Mouse (Mus musculus) large intestine, adult 2 months (tissue): ENCODE results near the gene Kif3a. TPM values are rescaled to one million over a fixed set of nuclear protein-coding genes. Genes with fewer than 3 reads are reported as not detected.
"Not testable (repeated sequence)": the region's sequence is repeated elsewhere in the genome, so short reads cannot be mapped to it uniquely, and the experiment has no call there.

Experiments used
- DNase-seq: peaks from one replicate; pipeline ENCODE4 v3.0.0-alpha.2; 2012; ENCODE audit warnings: low read depth, low spot score
- WGBS: fragments of 180-500 bp; shearing (Covaris S2); methylation state at CpG from one replicate; pipeline ENCODE4 v1.1.7; 2018; 5-methylcytosine and 5-hydroxymethylcytosine counted together
- polyA plus RNA-seq: library from polyadenylated mRNA; depleted of rRNA; stranded (reverse); fragments of >200 nt; gene quantifications from 2 replicates; pipeline ENCODE4 v1.2.3, GENCODE M21; 2012

The Kif3a gene
- polyA plus RNA-seq, 1 experiment = 1.8 TPM

DNA sequence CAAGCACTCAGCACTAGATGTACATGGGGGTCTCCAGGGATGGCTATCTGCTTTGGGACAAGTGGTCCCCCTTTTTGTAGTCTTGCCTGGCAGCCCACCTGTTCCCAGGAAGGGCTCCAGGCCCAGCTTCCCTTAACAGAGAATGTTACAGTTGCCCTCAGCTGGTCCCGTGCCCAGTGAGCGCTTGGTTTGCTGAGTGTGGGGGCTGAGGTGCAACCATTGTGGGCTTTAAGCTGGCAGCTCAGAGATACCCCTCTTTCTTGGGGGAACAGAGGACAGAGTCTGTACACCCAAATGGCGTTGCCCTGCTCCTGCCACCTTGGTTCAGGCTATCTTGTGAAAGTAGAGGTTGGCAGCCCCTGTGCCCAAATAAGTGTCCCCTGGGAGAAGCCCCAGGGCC lies 26.8 kb upstream of the Kif3a start:
- WGBS = 92% methylated on average over 3 of the region's 3 CpGs

DNA sequence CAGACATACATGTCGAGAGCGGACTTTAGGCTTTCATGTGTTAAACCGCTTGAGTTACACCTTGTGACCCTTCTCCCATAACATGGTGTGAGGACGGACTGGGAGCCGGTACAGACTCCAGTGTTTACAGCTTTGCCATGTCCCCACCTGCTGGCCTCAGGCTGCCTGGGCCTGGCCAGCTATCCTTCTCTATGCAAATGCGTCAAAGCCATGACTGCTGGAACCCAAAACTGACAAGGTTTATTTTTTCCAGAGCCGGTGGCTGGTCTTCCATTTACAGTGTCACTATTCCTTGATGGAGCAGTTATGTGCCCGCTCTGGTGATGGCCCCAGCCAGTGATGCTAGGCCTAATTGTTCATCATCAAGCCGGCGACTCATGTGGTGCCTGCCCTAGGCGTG lies 26.0 kb upstream of the Kif3a start:
- 84% methylated on average over 11 of the region's 11 CpGs for WGBS
- no peak for DNase-seq

More for the DNA sequence above, 26.8 kb upstream of the Kif3a start:
- DNase-seq = no peak

DNA sequence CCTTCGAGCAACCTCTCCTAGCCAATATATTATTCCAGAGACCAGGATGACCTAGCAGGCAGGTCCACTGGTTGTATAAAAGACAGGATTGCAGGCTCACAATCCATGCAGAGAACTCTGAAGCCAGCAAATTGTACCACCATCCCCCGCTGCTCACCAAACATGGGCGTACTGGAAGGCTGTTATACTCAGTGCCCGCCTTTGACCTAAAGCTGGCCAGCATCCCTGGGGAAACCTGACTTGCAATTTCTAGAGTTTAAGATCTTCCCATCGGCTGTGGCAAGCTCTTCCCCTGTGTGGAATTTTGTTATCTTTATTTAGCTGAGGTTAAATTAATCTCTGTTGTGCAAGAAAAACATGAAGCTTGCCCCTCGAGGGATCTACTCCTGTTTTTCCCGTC lies 24.2 kb upstream of the Kif3a start:
- DNase-seq = no peak
- 76% methylated on average over 7 of the region's 7 CpGs for WGBS

DNA sequence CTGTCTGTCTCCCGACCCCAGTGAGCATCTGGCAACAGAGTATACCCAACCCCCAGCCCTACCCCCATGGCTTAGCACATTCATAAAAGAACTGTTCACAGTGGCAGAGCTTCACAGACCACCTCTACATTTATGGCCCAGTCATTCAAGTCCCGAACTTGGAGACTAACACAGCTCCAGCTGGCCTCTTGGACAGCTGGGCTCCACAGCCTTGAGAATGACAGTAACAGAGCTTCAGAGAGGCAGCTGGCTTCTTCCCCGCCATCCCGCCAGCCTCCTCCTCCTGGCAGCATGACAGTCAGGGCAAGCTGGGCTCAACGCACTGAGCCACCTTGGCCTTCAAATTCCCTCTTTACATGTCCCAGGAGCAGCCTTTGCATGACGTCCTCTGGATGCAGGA lies 20.9 kb upstream of the Kif3a start:
- no peak for DNase-seq
- WGBS = 50% methylated on average over 6 of the region's 6 CpGs

DNA sequence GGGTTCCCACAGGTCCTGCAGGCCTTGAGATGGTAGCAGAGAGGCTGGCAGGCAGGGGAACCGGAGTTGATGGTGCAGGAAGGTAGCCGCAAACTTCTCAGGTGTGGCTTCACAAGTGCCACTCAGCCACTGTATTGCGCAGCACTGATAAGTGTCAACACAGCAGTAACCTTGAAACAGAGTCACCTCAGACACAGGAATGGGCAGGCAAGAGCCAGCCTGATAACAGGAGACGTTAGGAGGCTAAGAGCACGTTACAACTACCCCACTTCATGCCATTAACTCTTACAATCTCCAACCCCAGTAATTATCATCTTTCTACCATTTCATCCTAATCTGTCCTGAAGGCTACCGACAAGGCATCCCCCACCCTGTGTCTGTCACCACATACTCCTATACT lies 19.6 kb upstream of the Kif3a start:
- DNase-seq = no peak
- WGBS = 59% methylated on average over 6 of the region's 6 CpGs

DNA sequence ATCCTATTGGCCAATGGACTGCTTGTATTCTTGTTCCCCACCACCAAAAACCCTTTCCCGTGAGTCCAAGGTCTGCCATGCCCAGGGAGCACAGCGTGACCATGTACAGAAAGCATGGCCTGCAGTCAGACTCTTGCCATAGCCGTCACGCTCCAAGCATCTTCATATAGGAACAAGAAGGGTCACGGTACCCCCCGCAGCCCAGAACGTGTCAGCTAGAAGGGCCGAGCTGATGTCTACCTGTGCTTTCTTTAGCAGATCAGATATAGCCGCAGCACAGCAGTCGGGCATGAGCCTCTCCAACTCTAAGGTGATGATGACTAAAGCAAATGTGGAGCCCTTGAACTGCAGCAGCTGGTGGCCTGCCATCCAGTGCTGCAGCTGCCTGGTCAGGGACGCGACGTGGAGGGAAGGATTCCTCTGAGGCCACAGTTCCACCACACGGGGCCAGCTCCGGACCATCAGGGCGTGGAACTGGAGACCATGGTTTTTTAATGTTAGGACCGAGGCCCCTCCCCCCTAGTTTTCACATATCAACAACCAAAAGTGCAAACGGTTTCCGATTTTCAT lies 19.1 kb upstream of the Kif3a start:
- DNase-seq = no peak

DNA sequence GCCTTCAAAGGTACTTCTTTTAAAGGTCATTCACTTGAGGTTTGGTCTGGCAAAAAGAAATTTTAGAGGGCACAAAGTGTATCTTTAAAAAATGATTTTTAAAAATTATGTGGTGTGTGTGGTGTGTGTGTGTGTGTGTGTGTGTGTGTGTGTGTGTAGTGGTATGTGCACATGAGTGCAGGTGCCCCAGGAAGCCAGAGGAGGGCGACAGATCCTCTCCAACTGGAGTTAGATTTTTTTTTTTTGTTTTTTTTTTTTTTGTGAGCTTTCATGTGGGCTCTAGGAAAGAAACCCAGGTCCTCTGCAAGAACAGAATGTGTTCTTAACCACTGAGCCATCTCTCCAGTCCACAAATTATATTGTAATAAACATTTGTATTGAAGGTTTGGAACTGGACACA lies 16.5 kb upstream of the Kif3a start:
- no peak for DNase-seq
- 95% methylated on average over 1 of the region's 1 CpGs for WGBS

More for the DNA sequence above, 19.1 kb upstream of the Kif3a start:
- whole genome bisulfite sequencing = 82% methylated on average over 19 of the region's 19 CpGs

DNA sequence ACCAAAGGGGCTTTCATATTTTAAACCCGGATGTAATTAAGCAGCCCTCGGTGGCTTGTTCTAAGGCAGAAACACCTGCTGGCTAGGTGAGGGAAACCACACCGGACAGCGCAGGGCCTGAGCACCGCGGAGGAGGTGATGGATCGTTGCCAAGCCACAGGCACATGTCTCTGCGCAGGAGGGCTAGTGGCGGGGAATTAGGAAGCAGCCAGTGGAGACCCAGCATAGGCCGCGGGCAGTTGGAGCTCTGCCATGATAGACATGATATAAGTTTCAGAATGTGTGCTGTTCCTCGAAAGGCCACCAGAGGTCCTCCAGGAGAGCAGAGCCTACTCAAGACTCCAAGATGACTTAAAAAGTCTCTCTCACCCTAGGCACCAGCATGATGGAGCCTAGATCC lies 15.4 kb upstream of the Kif3a start:
- WGBS = 66% methylated on average over 12 of the region's 12 CpGs

DNA sequence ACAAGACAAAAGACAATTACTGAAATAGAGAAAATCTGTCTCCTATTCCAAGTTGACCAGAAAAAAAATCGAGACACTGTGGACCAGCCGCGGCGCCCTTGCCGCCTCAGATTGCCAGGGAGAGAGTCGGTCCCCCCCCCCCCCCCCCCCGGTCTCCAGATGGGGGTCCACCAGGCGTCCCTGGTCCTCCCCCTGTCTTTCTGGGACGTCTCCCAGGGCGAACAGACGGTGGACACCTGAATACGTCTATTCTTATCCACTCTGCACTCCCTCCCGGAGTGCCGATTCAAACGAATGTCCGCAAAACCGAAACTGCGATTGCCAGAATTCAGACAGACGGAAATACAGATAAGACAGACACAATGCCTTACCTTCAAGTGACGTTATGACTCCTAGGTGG lies 10.7 kb upstream of the Kif3a start:
- 85% methylated on average over 14 of the region's 20 CpGs for WGBS
- not testable (repeated sequence) for DNase-seq

More for the DNA sequence above, 15.4 kb upstream of the Kif3a start:
- DNase-seq = no peak

DNA sequence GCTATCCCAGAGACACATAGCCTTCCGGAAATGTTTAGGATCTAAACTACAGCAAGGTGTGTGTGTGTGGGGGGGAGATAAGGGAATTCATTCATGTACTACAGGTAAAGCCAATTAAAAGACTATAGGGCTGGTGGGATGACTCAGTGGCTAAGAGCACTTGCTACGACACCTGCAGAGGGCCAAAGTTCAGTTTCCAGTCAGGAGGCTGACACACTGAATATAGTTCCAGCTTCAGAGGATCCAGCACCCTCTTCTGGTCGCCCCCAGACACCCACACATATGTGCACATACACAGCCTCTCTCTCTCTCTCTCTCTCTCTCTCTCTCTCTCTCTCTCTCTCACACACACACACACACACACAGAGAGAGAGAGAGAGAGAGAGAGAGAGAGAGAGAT lies 9.2 kb upstream of the Kif3a start:
- not testable (repeated sequence) for DNase-seq
- WGBS = 36% methylated on average over 1 of the region's 3 CpGs

DNA sequence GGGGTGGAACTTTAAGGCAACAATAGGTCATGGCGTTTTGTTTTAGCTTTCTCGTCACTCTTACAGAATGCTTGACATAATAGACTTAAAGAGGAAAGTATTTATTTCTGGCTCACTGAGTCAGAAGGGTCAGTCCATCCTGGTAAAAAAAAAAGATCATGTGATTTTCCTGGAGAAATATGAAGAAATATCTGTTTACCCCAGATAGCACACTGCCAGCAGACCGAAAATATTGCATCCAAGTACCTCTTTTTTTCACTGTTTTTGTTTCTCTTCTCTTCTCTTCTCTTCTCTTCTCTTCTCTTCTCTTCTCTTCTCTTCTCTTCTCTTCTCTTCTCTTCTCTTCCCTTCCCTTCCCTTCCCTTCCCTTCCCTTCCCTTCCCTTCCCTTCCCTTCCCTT lies 7.2 kb upstream of the Kif3a start:
- 78% methylated on average over 2 of the region's 3 CpGs for WGBS

DNA sequence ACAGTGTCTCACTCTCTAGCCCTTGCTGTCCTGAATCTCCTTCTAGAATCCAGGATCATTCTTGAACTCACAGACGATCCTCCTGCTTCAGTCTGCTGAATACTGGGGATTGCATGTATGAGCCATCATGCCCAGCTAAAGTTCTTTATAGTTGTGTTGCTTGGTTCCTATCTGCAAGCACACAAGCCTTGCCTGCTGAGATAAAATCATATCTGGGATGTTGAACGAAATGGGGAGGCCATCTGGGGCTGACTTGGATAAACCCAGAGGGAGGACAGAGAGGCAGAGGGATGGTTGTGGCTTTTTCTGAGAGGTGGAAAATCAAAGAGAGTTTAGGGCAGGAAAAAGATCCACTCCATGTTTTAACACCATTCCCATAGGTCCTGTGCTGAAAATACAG lies 5.2 kb upstream of the Kif3a start:
- DNase-seq = no peak
- WGBS = 86% methylated on average over 2 of the region's 2 CpGs

More for the DNA sequence above, 7.2 kb upstream of the Kif3a start:
- DNase-seq = not testable (repeated sequence)

DNA sequence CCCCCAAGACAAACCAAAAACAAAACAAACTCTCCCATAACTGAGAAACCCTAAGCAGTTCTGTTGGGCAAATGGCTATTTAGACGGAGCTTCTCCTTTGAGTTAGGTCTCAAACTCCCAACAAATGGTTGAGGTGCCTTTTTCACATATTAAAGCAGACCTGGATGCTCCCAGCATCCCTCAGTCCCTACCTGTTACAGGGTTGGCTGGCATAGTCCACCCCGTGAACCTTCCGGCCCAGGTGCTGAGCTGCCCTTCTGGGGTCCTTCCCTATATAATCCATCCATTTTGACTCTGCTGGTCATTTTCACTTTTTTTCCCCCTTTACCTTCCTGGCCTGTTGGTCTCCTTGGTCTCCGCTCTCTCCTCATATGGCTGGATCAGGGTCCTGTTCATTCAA lies 533 bp upstream of the Kif3a start:
- 84% methylated on average over 4 of the region's 4 CpGs for WGBS

DNA sequence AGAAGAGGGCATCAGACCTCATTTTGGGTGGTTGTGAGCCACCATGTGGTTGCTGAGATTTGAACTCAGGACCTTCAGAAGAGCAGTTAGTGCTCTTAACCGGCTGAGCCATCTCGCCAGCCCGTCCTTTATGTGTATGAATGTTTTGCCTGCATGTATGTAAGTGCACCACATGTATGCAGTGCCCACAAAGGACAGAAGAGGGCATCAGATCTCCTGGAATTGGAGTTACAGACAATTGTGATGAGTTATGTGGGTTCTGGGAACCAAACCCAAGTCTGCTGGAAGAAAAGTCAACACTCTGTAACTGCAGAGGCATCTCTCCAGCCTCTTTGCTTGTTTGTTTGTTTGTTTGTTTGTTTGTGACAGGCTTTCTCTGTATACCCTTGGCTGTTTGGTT lies 13.4 kb downstream of the Kif3a start:
- WGBS = 97% methylated on average over 3 of the region's 3 CpGs
- no peak for DNase-seq

More for the DNA sequence above, 533 bp upstream of the Kif3a start:
- DNase-seq = no peak

DNA sequence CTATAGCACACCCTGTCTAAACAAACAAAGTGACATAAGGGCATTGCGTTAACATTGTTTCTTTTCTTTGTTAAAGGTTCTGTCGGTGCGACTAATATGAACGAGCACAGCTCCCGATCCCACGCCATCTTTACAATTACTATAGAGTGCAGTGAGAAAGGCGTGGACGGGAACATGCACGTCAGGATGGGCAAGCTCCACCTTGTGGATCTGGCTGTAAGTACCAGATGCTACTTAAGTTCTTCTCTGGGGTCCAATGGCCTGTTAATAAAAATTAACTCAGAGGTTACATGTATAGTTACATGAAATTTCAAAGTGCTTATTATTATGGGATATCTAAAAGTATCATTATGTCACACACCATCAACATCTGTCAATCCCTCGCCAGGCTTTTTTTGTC lies 16.0 kb downstream of the Kif3a start:
- 46% methylated on average over 10 of the region's 10 CpGs for WGBS
- no peak for DNase-seq

DNA sequence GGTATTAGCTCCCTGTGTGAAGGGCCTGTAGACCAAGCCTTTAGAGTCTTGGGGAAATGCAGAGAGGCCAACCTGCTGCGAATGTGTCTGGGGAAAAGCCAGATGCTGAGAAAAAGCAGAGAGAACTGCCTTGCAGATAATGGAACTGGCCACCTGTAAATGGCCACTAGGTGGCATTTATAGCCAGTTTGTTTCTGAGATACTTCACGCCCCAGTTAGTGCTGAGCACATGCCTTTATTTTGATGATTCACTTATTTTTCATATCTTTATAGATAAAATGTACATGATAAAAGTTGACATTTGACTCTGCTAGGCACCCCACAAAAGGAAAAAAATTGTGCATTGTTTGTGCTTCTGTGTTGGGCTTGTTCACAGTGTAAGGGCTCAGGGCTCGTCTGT lies 17.7 kb downstream of the Kif3a start:
- no peak for DNase-seq
- 63% methylated on average over 3 of the region's 3 CpGs for WGBS

DNA sequence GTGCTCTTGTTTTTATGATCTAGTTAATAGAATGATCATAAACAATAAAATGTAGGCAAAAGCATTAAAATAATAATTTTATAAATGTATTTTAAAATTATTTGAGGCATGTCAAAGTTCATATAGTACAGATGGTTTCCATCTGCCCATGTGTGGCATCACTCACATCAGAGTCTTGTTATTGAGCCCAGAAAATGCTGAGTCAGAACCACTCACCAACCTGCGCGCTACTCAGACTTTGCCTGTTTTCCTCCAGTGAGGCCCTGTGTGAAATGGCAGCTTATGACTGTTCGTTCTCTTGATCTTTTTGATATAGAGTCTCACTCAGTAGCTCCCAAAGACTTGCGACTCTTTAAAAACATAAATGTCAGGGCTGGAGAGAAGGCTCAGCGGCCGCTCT lies 18.3 kb downstream of the Kif3a start:
- WGBS = 98% methylated on average over 6 of the region's 6 CpGs

DNA sequence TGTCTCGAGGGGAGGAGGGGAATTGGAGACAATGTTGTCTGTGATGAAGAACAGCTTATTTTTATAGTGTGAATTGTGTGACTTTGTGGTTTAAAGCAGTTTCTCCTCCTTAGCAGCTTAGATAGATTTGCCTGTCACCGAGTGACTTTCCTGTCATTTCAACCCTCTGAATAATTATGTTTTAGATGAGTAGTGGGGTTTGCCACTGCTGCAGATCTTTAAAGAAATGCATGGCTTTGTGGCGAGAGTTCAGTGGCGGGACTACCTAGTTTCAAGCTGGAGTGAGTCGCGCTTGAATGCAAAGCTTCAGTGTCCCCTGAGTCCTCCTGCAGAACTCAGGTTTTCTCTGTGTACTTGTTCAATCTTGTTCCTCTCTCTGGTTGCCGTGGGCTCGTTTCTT lies 21.1 kb downstream of the Kif3a start:
- 87% methylated on average over 8 of the region's 8 CpGs for WGBS

More for the DNA sequence above, 18.3 kb downstream of the Kif3a start:
- no peak for DNase-seq

DNA sequence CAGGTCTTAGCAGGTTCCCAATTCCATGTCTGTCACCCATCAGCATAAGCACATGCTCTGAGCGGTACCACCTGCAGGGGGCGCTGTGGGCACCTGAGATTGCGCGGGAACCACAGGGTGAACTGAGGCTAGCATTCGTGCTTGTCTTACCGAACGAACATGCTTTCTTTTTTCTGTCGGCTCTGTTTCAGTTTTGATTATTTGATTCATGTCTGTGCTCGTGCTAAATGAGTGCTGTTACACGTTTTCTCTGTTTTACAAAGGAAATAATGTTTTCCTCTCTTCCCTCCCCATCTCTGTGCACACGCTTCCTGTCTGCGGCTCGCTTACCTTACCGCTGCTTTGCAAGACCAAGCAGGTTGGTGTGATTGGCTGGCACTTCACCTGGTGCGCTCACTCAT lies 23.2 kb downstream of the Kif3a start:
- 65% methylated on average over 15 of the region's 15 CpGs for WGBS
- no peak for DNase-seq

More for the DNA sequence above, 21.1 kb downstream of the Kif3a start:
- DNase-seq = no peak

DNA sequence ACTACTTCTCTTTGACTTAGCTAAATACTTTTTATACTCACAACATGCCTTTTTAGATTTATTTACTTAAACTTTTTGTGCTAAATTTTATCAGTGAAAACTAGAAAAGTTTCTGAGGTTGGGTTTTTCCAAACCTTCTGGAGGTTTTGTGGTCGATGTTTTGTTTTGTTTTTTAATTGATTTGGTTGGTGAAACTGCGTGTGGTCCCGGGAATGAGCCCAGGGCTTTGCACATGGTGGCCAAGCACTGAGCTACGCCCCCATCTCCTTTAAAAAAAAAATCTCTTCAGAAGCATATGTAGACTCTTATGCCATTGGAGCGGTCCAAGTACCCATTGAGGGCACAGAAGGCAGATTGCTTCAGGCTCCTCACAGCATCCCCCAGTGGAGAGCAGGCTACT lies 23.9 kb downstream of the Kif3a start:
- no peak for DNase-seq
- 92% methylated on average over 5 of the region's 5 CpGs for WGBS

DNA sequence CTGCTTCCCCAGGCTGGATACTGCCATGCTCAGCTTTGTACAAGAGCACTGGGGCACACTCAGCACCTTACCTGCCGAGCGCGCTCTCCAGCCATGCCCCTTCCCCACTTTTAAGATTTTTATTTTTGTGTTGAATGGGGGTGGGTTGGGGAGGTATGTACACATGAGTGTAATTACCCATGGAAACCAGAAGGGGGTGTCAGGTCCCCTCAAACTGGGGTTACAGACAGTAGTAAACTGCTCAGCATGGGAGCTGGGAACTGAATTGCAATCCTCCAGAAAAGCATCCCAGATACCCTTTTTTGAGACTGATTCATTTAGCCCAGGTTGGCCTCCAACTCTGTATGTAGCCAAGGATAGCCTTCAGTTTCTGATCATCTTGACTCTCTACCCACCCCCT lies 37.8 kb downstream of the Kif3a start:
- no peak for DNase-seq
- 96% methylated on average over 3 of the region's 3 CpGs for WGBS

DNA sequence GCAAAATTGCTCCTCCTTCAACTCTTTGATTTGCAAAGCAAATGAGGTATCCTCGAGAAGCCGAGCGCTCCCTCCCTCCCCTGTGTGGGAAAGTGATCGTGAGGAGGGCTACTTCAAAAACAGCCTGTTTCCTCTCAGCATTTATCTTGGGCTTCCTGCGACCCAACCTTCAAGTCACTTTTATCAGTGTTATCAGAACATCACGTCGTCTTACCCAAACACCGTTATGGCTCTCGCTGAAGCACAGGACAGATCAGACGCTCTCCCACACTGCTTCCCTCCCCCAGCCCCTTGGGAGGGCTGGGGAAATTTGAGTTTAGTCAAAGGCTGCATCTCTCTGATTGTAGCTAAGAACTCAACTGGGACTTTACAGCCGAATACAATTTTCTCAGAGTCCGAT lies 38.4 kb downstream of the Kif3a start:
- DNase-seq = no peak
- WGBS = 21% methylated on average over 12 of the region's 12 CpGs
